Mouse (Mus musculus) small intestine, adult 2 months (tissue): ENCODE data around the gene Lrrc28.

ENCODE experiments used
- CTCF ChIP-seq: fragments of 200-500 bp; IDR thresholded peaks from 2 replicates; pipeline ENCODE4 v1.5.1; 2012; ENCODE audit warnings: low read depth, mild to moderate bottlenecking, control low read depth, inconsistent platforms, low read length, moderate library complexity, mixed read lengths; ENCODE audit not compliant: insufficient replicate concordance, insufficient read length; ENCODE audit errors: extremely low read depth
- POLR2A ChIP-seq: fragments of 200-500 bp; IDR thresholded peaks from 2 replicates; pipeline ENCODE4 v1.6.1; 2012; ENCODE audit warnings: low read depth, mild to moderate bottlenecking, control low read depth, inconsistent platforms, low read length, moderate library complexity

DNA sequence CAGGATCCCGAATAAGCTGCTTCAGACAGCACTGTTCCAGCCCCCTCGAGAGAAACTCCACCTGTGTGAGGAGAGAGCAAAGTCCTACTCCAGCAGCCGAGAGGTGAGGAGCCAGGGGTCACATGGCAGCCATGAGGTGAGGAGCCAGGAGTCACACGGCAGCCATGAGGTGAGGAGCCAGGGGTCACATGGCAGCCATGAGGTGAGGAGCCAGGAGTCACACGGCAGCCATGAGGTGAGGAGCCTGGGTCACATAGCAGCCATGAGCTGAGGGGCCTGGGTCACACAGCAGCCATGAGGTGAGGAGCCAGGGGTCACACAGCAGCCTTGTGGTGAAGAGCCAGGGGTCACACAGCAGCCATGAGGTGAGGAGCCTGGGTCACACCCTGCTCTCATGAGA, 17.4 kb upstream of the Lrrc28 start:
- no peak for TF ChIP-seq CTCF
- TF ChIP-seq POLR2A, result no peak
